Mouse (Mus musculus) heart, postnatal 0 days (tissue): ENCODE measurements around the gene Rac1. TPM values are rescaled to one million over a fixed set of nuclear protein-coding genes. Genes with fewer than 3 reads are reported as not detected.
A peak's percentile ranks its signal among the peaks of the same experiment; 100 is the strongest.

ENCODE experiments used
- ATAC-seq: fragments of 200-750 bp; cut with Nextera tagmentation; 2 replicates; pipeline ENCODE4 v1.8.0; 2017; ENCODE audit warnings: low read depth, moderate number of reproducible peaks, moderate library complexity; ENCODE audit not compliant: insufficient read depth
- DNase-seq: peaks from one replicate; pipeline ENCODE4 v3.0.0-alpha.2; 2016; ENCODE audit warnings: low spot score
- H3K27ac ChIP-seq: fragments of 300-500 bp; sonication (generic); 2 replicates; pipeline ENCODE4 v1.5.1; 2014; ENCODE audit warnings: low read depth, mild to moderate bottlenecking
- H3K27me3 ChIP-seq: fragments of 300-500 bp; sonication (generic); 2 replicates; pipeline ENCODE4 v1.6.1; 2014; ENCODE audit warnings: low read length, mixed read lengths; ENCODE audit not compliant: control insufficient read depth, insufficient read depth
- H3K36me3 ChIP-seq: fragments of 300-500 bp; sonication (generic); replicated peaks from 2 replicates; pipeline ENCODE4 v1.6.1; 2014; ENCODE audit warnings: low read length, mixed read lengths; ENCODE audit not compliant: control insufficient read depth, insufficient read depth
- H3K4me1 ChIP-seq: fragments of 300-500 bp; sonication (generic); 2 replicates; pipeline ENCODE4 v1.6.1; 2014; ENCODE audit warnings: antibody characterized with exemption; ENCODE audit not compliant: control insufficient read depth, insufficient read depth
- H3K4me2 ChIP-seq: fragments of 300-500 bp; sonication (generic); 2 replicates; pipeline ENCODE4 v1.6.1; 2014; ENCODE audit warnings: low read depth, mild to moderate bottlenecking, low read length, moderate library complexity
- H3K4me3 ChIP-seq: fragments of 300-500 bp; sonication (generic); 2 replicates; pipeline ENCODE4 v1.5.1; 2014; ENCODE audit warnings: low read depth, low read length
- H3K9ac ChIP-seq: fragments of 300-500 bp; sonication (generic); replicated peaks from 2 replicates; pipeline ENCODE4 v1.6.1; 2014; ENCODE audit warnings: low read depth, low read length, mixed read lengths
- H3K9me3 ChIP-seq: fragments of 300-500 bp; sonication (generic); replicated peaks from 2 replicates; pipeline ENCODE4 v1.6.1; 2016; ENCODE audit warnings: low read length; ENCODE audit not compliant: control insufficient read depth
- CTCF ChIP-seq: IDR thresholded peaks from 2 replicates; pipeline ENCODE4 v1.5.1; 2016; ENCODE audit warnings: antibody characterized with exemption, control low read depth, low read depth
- EP300 ChIP-seq: IDR thresholded peaks from 2 replicates; pipeline ENCODE4 v1.6.1; 2016; ENCODE audit warnings: antibody characterized with exemption, low read depth
- WGBS: fragments of 180-500 bp; shearing (Covaris S2); extraction: QIAGEN DNeasy Blood & Tissue Kit; methylation state at CpG from one replicate; pipeline ENCODE4 v1.1.7; 2014; 5-methylcytosine and 5-hydroxymethylcytosine counted together
- polyA plus RNA-seq: library from polyadenylated mRNA; unstranded; fragments of >200 nt; fragmentation: Nextera tagmentation; extraction: Ambion mirVana; gene quantifications from 2 replicates; pipeline ENCODE4 v1.2.1, GENCODE M21; 2015
- total RNA-seq: library from RNA; depleted of rRNA; stranded (reverse); fragments of >200 nt; gene quantifications from 2 replicates; pipeline ENCODE4 v1.2.3, GENCODE M21; 2014; ENCODE audit warnings: low replicate concordance

Rac1 gene
- total and polyA plus RNA-seq, 2 experiments from 2014 or later, result 135 to 241 TPM

GRCm38 (mm10) chr5:143477901-143478300, 49.9 kb downstream of the Rac1 start:
- 91% methylated on average over 3 of the region's 3 CpGs for WGBS
- peaks cover 44% of the 10 kb centered on the region for H3K36me3 ChIP-seq
- ATAC-seq, result no peak
- H3K4me1 ChIP-seq, result no peaks in the 10 kb centered on the region
- no peak for DNase-seq
- no peak overlapping the region for H3K27ac ChIP-seq
- H3K9ac ChIP-seq, result no peak overlapping the region
- no peak for TF ChIP-seq EP300
- no peak overlapping the region for H3K4me3 ChIP-seq
- no peak overlapping the region for H3K4me2 ChIP-seq
- H3K27me3 ChIP-seq, result no peaks in the 10 kb centered on the region
- no peaks in the 10 kb centered on the region for H3K9me3 ChIP-seq

- Histone ChIP-seq H3K9me3 (no peaks in the 10 kb centered on the region), H3K27ac (no peak overlapping the region), H3K4me1 (no peaks in the 10 kb centered on the region), H3K4me3 (no peak overlapping the region), H3K27me3 (no peaks in the 10 kb centered on the region), H3K36me3 (peaks cover 45% of the 10 kb centered on the region), H3K9ac (no peak overlapping the region), H3K4me2 (no peak overlapping the region)
- ATAC-seq, result no peak
- 87% methylated on average over 6 of the region's 6 CpGs for WGBS
- TF ChIP-seq EP300 (no peak), CTCF (no peak)
- DNase-seq, result no peak
Measured at GRCm38 (mm10) chr5:143476013-143476412, 51.8 kb downstream of the Rac1 start.

GRCm38 (mm10) chr5:143475153-143475844, 52.5 kb downstream of the Rac1 start:
- Histone ChIP-seq H3K27me3 (no peaks in the 10 kb centered on the region), H3K9ac (no peak overlapping the region), H3K9me3 (no peaks in the 10 kb centered on the region), H3K4me1 (no peaks in the 10 kb centered on the region), H3K36me3 (peaks cover 45% of the 10 kb centered on the region), H3K4me2 (no peak overlapping the region), H3K4me3 (no peak overlapping the region), H3K27ac (no peak overlapping the region)
- no peak for TF ChIP-seq CTCF
- 74% methylated on average over 20 of the region's 20 CpGs for WGBS
- no peak for ATAC-seq
- no peak for DNase-seq

- Histone ChIP-seq H3K4me1 (no peaks in the 10 kb centered on the region), H3K4me2 (no peak overlapping the region), H3K9ac (no peak overlapping the region), H3K27me3 (no peaks in the 10 kb centered on the region), H3K4me3 (no peak overlapping the region), H3K9me3 (no peaks in the 10 kb centered on the region), H3K36me3 (peaks cover 32% of the 10 kb centered on the region), H3K27ac (no peak overlapping the region)
- no peak for DNase-seq
- no peak for TF ChIP-seq CTCF
- TF ChIP-seq EP300, result no peak
- no peak for ATAC-seq
- 74% methylated on average over 9 of the region's 9 CpGs for WGBS
Measured at GRCm38 (mm10) chr5:143471953-143472618, 55.8 kb downstream of the Rac1 start.

DNA sequence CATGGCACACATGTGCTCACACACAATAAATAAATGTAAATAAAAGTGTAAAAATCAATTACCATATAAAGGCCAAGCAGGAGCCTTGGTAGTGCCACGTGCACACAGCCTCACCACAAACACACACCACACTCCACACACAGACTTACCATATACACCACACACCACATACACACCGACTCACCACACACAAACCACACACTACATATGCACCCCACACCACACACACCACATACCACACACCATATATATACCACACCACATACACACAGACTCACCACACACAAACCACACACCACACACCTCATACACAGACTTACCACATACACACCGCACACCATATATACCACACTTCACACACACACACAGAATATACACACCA, 56.7 kb downstream of the Rac1 start:
- no peaks in the 10 kb centered on the region for H3K9me3 ChIP-seq
- no peak overlapping the region for H3K9ac ChIP-seq
- no peak overlapping the region for H3K4me3 ChIP-seq
- no peak overlapping the region for H3K4me2 ChIP-seq
- ATAC-seq (0 out of 2 replicates have a peak, but pooled peaks have one; percentile 3), DNase-seq (no peak)
- WGBS, result 83% methylated on average over 3 of the region's 3 CpGs
- H3K27ac ChIP-seq, result peak overlapping the region; percentile 49
- H3K36me3 ChIP-seq, result peaks cover 31% of the 10 kb centered on the region
- H3K27me3 ChIP-seq, result no peaks in the 10 kb centered on the region
- no peak for TF ChIP-seq EP300
- TF ChIP-seq CTCF, result no peak
- H3K4me1 ChIP-seq, result no peaks in the 10 kb centered on the region
